Mouse (Mus musculus) heart, adult 2 months (tissue): ENCODE measurements around the gene Capn8. TPM values are rescaled to one million over a fixed set of nuclear protein-coding genes. Genes with fewer than 3 reads are reported as not detected.

Source experiments
- DNase-seq, 2 experiments: peaks; one replicate each; pipeline ENCODE4 v3.0.0; 2021
- H3K27ac ChIP-seq: fragments of 200-600 bp; 2 replicates; pipeline ENCODE4 v1.8.1; 2022
- H3K27me3 ChIP-seq: fragments of 200-500 bp; 2 replicates; pipeline ENCODE4 v1.6.1; 2012; ENCODE audit warnings: mild to moderate bottlenecking, low read length, inconsistent platforms, mixed read lengths; ENCODE audit not compliant: control insufficient read depth, insufficient read depth
- H3K36me3 ChIP-seq: fragments of 200-500 bp; 2 replicates; pipeline ENCODE4 v1.6.1; 2012; ENCODE audit warnings: low read length, inconsistent platforms; ENCODE audit not compliant: control insufficient read depth, insufficient read depth
- H3K4me1 ChIP-seq: fragments of 200-500 bp; 2 replicates; pipeline ENCODE4 v1.6.1; 2011; ENCODE audit warnings: low read length; ENCODE audit not compliant: control insufficient read depth, insufficient read depth
- H3K4me3 ChIP-seq: fragments of 200-600 bp; 2 replicates; pipeline ENCODE4 v1.8.1; 2022
- H3K79me2 ChIP-seq: fragments of 200-500 bp; replicated peaks from 2 replicates; pipeline ENCODE4 v1.6.1; 2012; ENCODE audit warnings: mild to moderate bottlenecking, inconsistent platforms, low read length, moderate library complexity, mixed read lengths; ENCODE audit not compliant: control insufficient read depth, insufficient read depth
- H3K9ac ChIP-seq: fragments of 200-500 bp; 2 replicates; pipeline ENCODE4 v1.6.1; 2012; ENCODE audit warnings: low read depth, mild to moderate bottlenecking, control low read depth, inconsistent platforms, low read length, mixed read lengths
- CTCF ChIP-seq: fragments of 200-600 bp; IDR thresholded peaks from 2 replicates; pipeline ENCODE4 v1.8.1; 2022; ENCODE audit warnings: antibody characterized with exemption, mild to moderate bottlenecking, moderate library complexity
- EP300 ChIP-seq: fragments of 200-500 bp; IDR thresholded peaks from 2 replicates; pipeline ENCODE4 v1.6.1; 2011; ENCODE audit warnings: low read depth, low read length, control low read depth; ENCODE audit not compliant: insufficient read depth
- POLR2A ChIP-seq: fragments of 200-500 bp; IDR thresholded peaks from 2 replicates; pipeline ENCODE4 v1.6.1; 2011; ENCODE audit warnings: mild to moderate bottlenecking, low read depth, low read length, control low read depth; ENCODE audit not compliant: insufficient read depth
- WGBS: fragments of 180-500 bp; shearing (Covaris S2); methylation state at CpG from one replicate; pipeline ENCODE4 v1.1.7; 2018; 5-methylcytosine and 5-hydroxymethylcytosine counted together
- intact Hi-C: fragments of 180-260 bp; cut with DNase I; formaldehyde crosslinking; loops from one replicate; pipeline ENCODE4 v1.15.1; 2025
- polyA plus RNA-seq: library from polyadenylated mRNA; depleted of rRNA; stranded (reverse); fragments of >200 nt; gene quantifications from 2 replicates; pipeline ENCODE4 v1.2.3, GENCODE M21; 2012
- total RNA-seq, 2 experiments: library from RNA; stranded (reverse); gene quantifications; 2 replicates each; pipeline ENCODE4 v1.2.3; 2021

Capn8 gene
- total and polyA plus RNA-seq, 3 experiments: not detected

DNA sequence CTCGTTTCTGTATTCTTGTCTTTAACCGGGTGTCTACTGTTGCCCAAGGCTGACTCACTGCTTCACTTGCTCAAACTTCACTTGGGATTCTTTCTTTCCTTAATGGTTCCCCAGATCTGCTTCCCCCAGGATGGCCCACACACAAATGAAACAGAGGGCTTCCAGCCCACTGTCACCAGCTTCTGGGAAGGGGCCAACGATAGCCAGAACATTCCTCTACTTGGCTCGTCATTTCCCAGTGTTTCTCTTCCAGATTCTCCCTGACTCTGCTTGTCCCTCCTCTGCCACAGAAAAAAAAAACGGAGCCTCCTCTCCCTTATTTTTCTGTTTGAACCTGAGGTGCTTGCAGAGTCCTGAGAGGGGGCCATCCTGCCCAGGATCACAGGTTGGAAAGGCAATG, 45.5 kb upstream of the Capn8 start:
- H3K79me2 ChIP-seq: peaks cover 1% of the 10 kb centered on the region; the same call in 1 of the 2 replicates
- no peaks in the 10 kb centered on the region for H3K27me3 ChIP-seq
- peaks cover 6% of the 10 kb centered on the region for H3K36me3 ChIP-seq
- no peak overlapping the region for H3K4me3 ChIP-seq
- DNase-seq: peak in 1 of 2 experiments; percentile 25
- no peak for TF ChIP-seq POLR2A
- TF ChIP-seq CTCF: no peak
- TF ChIP-seq EP300: no peak
- 41% methylated on average over 5 of the region's 5 CpGs for WGBS
- intact Hi-C loops: no loop called here
- peak overlapping the region; percentile 71 for H3K27ac ChIP-seq
- H3K4me1 ChIP-seq: peaks cover 18% of the 10 kb centered on the region
- no peak overlapping the region for H3K9ac ChIP-seq

DNA sequence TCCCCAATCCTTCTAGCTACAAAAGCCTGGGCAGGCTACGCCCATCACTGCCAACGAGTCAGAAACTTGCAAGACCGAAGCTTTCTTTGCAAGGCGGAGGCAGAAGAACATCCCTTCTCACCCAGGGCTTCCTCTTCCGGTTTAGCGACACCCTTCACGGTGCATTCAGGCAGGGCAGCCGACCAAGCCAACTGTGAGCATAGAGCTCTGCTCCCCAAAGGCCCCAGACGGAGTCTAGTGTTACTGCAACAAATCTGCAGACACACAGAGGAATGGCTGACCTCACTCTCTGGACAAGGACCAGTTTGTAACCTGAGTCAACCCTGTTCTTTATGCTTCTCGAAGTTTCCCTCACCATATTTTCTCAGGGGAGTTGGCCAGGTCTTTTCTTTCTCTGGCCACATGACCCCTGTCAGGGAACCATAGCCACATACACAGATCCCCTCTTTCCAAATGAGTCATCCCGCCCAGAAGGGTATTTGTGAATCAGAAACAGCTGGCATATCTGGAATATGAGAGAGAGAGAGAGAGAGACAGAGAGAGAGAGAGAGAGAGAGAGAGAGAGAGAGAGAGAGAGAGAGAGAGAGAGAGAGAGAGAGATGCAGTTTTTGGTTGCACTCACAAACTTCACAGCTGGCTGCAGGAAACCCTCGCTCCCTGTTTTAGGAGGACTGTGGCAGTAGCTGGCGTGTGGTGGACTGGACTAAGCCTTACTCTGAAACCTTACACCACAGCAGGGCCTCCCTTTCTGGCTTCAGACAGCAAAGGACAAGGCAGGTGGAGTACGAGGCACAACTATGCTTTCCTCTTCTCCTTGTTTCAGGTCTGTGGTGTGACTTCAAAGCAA, 44.5 kb upstream of the Capn8 start:
- Histone ChIP-seq H3K27me3 (no peaks in the 10 kb centered on the region), H3K4me1 (peaks cover 15% of the 10 kb centered on the region), H3K9ac (peak overlapping the region; percentile 32; the same call in 1 of the 2 replicates), H3K27ac (peak overlapping the region; percentile 71), H3K4me3 (peak overlapping the region; percentile 18; the same call in 1 of the 2 replicates), H3K79me2 (peaks cover 1% of the 10 kb centered on the region; the same call in 1 of the 2 replicates), H3K36me3 (peaks cover 6% of the 10 kb centered on the region)
- intact Hi-C loops: no loop called here
- 19% methylated on average over 14 of the region's 14 CpGs for WGBS
- peak; percentile 49; the same call in 1 of the 2 replicates for TF ChIP-seq POLR2A
- no peak for TF ChIP-seq CTCF
- peak; percentile 55; the same call in 1 of the 2 replicates for TF ChIP-seq EP300
- DNase-seq: peak; percentile 74 to 82

DNA sequence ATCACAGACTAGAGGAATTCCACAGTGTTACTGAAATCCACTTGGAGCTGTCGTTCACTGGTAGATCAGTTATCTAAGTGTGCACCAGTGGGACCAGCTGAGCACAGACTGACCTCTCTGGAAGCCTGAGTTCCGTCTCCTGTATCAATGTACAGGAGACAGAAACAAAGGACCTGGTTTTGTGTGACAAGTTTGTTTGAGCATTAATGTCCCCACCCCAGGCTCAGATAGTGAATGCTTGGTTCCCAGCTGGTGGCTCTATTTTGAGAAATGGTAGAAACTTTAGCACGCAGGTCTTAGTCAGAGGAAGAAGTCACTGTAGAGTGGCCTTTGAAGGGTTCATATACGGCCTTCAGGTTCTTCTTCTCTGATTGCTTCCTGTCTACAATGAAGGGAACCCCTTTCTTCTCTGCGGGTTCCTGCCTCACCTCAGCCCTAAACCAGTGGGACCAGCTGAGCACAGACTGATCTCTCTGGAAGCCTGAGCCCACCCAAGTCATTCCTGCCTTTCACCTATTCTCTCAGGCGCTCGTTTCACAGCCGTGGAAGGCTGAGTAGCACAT, 43.8 kb upstream of the Capn8 start:
- Histone ChIP-seq H3K36me3 (no peaks in the 10 kb centered on the region), H3K27ac (peak overlapping the region; percentile 22), H3K9ac (no peak overlapping the region), H3K27me3 (no peaks in the 10 kb centered on the region), H3K79me2 (peaks cover 1% of the 10 kb centered on the region; the same call in 1 of the 2 replicates), H3K4me3 (no peak overlapping the region), H3K4me1 (peaks cover 13% of the 10 kb centered on the region)
- no peak for TF ChIP-seq CTCF
- TF ChIP-seq EP300: no peak
- intact Hi-C loops: no loop called here
- WGBS: 67% methylated on average over 8 of the region's 8 CpGs
- DNase-seq: no peak

DNA sequence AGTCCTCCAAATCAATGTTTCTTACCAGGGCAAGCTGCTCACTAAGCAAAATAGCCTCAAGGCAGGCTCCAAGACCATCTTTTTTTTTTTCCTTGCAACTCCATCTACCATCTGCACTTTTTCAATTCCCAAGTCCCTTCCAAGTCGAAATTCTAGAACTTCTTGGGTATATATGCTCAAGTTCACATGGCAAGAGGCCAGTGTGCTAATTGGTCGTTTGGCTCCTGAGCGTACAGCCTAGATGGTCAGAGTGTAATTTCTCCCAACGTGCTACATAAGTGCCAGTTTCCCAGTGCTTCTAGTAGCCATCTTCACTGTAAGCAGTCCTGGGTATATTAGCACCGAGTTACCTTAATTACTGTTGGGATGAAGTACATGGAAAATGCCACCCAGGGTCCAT, 41.8 kb upstream of the Capn8 start:
- intact Hi-C loops: no loop called here

DNA sequence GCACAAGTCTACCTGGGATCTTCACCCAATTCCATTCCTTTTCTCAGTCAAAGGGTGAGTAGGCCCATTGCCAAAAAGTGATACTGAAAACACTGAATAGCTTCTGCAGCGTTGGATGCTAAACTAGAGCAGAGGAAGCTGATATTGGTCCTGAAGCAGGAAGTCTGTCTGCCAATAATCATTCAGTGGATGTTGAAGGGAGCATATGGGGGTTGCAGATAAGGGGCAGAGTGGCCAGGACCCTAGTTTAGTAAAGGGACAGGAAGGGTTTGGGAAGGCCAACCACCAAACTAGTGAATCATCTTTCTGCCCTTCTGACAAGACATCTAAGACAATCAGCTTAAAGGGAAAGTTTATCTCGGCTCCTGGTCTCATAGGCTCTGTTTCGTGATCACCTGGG, 41.1 kb upstream of the Capn8 start:
- Histone ChIP-seq H3K4me1 (peaks cover 12% of the 10 kb centered on the region), H3K27ac (no peak overlapping the region), H3K9ac (no peak overlapping the region), H3K27me3 (no peaks in the 10 kb centered on the region), H3K36me3 (no peaks in the 10 kb centered on the region), H3K79me2 (no peaks in the 10 kb centered on the region), H3K4me3 (no peak overlapping the region)
- WGBS: 74% methylated on average over 3 of the region's 3 CpGs
- intact Hi-C loops: no loop called here
- TF ChIP-seq EP300 (no peak), CTCF (no peak), POLR2A (no peak)
- DNase-seq: peak in 1 of 2 experiments; percentile 8

More for the DNA sequence above, 41.8 kb upstream of the Capn8 start:
- Histone ChIP-seq H3K4me3 (no peak overlapping the region), H3K79me2 (no peaks in the 10 kb centered on the region), H3K27ac (no peak overlapping the region), H3K36me3 (no peaks in the 10 kb centered on the region), H3K27me3 (no peaks in the 10 kb centered on the region), H3K9ac (no peak overlapping the region), H3K4me1 (peaks cover 13% of the 10 kb centered on the region)
- WGBS: 90% methylated on average over 5 of the region's 5 CpGs
- TF ChIP-seq EP300: no peak
- TF ChIP-seq POLR2A: no peak
- no peak for TF ChIP-seq CTCF
- no peak for DNase-seq

DNA sequence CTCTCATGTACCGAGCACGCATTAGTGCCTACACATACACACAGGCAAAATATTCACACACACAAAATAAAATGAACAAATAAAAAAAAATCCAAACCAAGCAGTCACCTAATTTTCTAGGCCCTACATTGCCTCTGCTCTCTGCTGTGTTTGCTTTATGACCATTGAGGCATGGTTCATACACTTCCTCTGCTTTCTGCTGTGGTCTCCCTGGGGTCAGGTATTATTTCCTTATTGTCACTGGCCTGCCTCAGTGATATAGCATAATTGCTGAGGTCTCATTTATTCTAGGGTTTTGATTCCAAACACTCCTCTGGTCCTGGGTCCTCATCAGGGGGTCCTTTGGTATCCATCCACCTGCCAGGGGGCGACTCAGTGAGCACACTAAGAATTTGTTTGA, 39.2 kb upstream of the Capn8 start:
- no peak overlapping the region for H3K4me3 ChIP-seq
- no peak for DNase-seq
- H3K27ac ChIP-seq: no peak overlapping the region
- no peak overlapping the region for H3K9ac ChIP-seq
- no peaks in the 10 kb centered on the region for H3K79me2 ChIP-seq
- TF ChIP-seq POLR2A (no peak), CTCF (no peak), EP300 (no peak)
- no peaks in the 10 kb centered on the region for H3K36me3 ChIP-seq
- H3K4me1 ChIP-seq: peaks cover 1% of the 10 kb centered on the region; the same call in 1 of the 2 replicates
- 96% methylated on average over 3 of the region's 3 CpGs for WGBS
- no peaks in the 10 kb centered on the region for H3K27me3 ChIP-seq
- intact Hi-C loops: no loop called here
